Mouse (Mus musculus) hindbrain, embryonic 14.5 days (tissue): ENCODE results near the gene Flrt1. TPM values are rescaled to one million over a fixed set of nuclear protein-coding genes. Genes with fewer than 3 reads are reported as not detected.

Source experiments
- ATAC-seq: fragments of 200-750 bp; cut with Nextera tagmentation; 2 replicates; pipeline ENCODE4 v1.8.0; 2017; ENCODE audit warnings: moderate number of reproducible peaks, mild to moderate bottlenecking, moderate TSS enrichment, moderate library complexity; ENCODE audit not compliant: low FRiP score
- DNase-seq: peaks from one replicate; pipeline ENCODE4 v3.0.0-alpha.2; 2015; ENCODE audit warnings: low spot score
- H3K27ac ChIP-seq: fragments of 300-500 bp; sonication (generic); 2 replicates; pipeline ENCODE4 v1.5.1; 2014; ENCODE audit warnings: mild to moderate bottlenecking, moderate library complexity
- H3K27me3 ChIP-seq: fragments of 300-500 bp; sonication (generic); 2 replicates; pipeline ENCODE4 v1.6.1; 2014; ENCODE audit warnings: mild to moderate bottlenecking, low read length, mixed read lengths; ENCODE audit not compliant: control insufficient read depth, insufficient read depth
- H3K36me3 ChIP-seq: fragments of 300-500 bp; sonication (generic); replicated peaks from 2 replicates; pipeline ENCODE4 v1.6.1; 2014; ENCODE audit not compliant: control insufficient read depth, insufficient read depth
- H3K4me1 ChIP-seq: fragments of 300-500 bp; sonication (generic); replicated peaks from 2 replicates; pipeline ENCODE4 v1.6.1; 2014; ENCODE audit warnings: antibody characterized with exemption, low read length, mixed read lengths; ENCODE audit not compliant: control insufficient read depth, insufficient read depth
- H3K4me2 ChIP-seq: fragments of 300-500 bp; sonication (generic); replicated peaks from 2 replicates; pipeline ENCODE4 v1.6.1; 2014; ENCODE audit warnings: mild to moderate bottlenecking, moderate library complexity
- H3K4me3 ChIP-seq: fragments of 300-500 bp; sonication (generic); replicated peaks from 2 replicates; pipeline ENCODE4 v1.5.1; 2014; ENCODE audit warnings: mild to moderate bottlenecking, low read length
- H3K9ac ChIP-seq: fragments of 300-500 bp; sonication (generic); 2 replicates; pipeline ENCODE4 v1.6.1; 2014
- H3K9me3 ChIP-seq: fragments of 300-500 bp; sonication (generic); 2 replicates; pipeline ENCODE4 v1.6.1; 2016; ENCODE audit warnings: low read length; ENCODE audit not compliant: control insufficient read depth
- WGBS: fragments of 180-500 bp; shearing (Covaris S2); extraction: QIAGEN DNeasy Blood & Tissue Kit; methylation state at CpG from one replicate; pipeline ENCODE4 v1.1.7; 2014; 5-methylcytosine and 5-hydroxymethylcytosine counted together
- polyA plus RNA-seq: library from polyadenylated mRNA; unstranded; fragments of >200 nt; fragmentation: Nextera tagmentation; extraction: Ambion mirVana; gene quantifications from 2 replicates; pipeline ENCODE4 v1.2.1, GENCODE M21; 2014

Flrt1 gene
- polyA plus RNA-seq, 1 experiment from 2014 or later = 8.7 TPM

- H3K4me1 ChIP-seq = peaks cover 64% of the 10 kb centered on the region
- peak overlapping the region; percentile 23; the same call in 1 of the 2 replicates for H3K4me2 ChIP-seq
- ATAC-seq = no peak
- no peak overlapping the region for H3K27ac ChIP-seq
- DNase-seq = no peak
- no peaks in the 10 kb centered on the region; the same call in 1 of the 2 replicates for H3K27me3 ChIP-seq
- H3K9ac ChIP-seq = peak overlapping the region; percentile 20; the same call in 1 of the 2 replicates
- WGBS = 27% methylated on average over 11 of the region's 11 CpGs
- no peak overlapping the region for H3K4me3 ChIP-seq
- H3K36me3 ChIP-seq = no peaks in the 10 kb centered on the region
- no peaks in the 10 kb centered on the region for H3K9me3 ChIP-seq
Observed at GRCm38 (mm10) chr19:7068661-7069531, 36.6 kb downstream of the Flrt1 start.

GRCm38 (mm10) chr19:7068136-7068535 lies 37.4 kb downstream of the Flrt1 start:
- Histone ChIP-seq H3K36me3 (no peaks in the 10 kb centered on the region), H3K27me3 (no peaks in the 10 kb centered on the region; the same call in 1 of the 2 replicates), H3K4me2 (peak overlapping the region; percentile 23; the same call in 1 of the 2 replicates), H3K9me3 (no peaks in the 10 kb centered on the region), H3K27ac (no peak overlapping the region), H3K4me3 (no peak overlapping the region), H3K4me1 (peaks cover 57% of the 10 kb centered on the region), H3K9ac (no peak overlapping the region)
- no peak; the same call in 1 of the 2 replicates for ATAC-seq
- WGBS = 2% methylated on average over 14 of the region's 14 CpGs
- DNase-seq = peak; percentile 89

GRCm38 (mm10) chr19:7067344-7068050 lies 38.0 kb downstream of the Flrt1 start:
- no peak overlapping the region for H3K9ac ChIP-seq
- no peak for ATAC-seq

GRCm38 (mm10) chr19:7066828-7067342 lies 38.6 kb downstream of the Flrt1 start:
- Histone ChIP-seq H3K9me3 (no peaks in the 10 kb centered on the region), H3K4me2 (no peak overlapping the region), H3K9ac (no peak overlapping the region), H3K4me1 (peaks cover 49% of the 10 kb centered on the region), H3K36me3 (no peaks in the 10 kb centered on the region), H3K27ac (no peak overlapping the region), H3K27me3 (no peaks in the 10 kb centered on the region; the same call in 1 of the 2 replicates), H3K4me3 (no peak overlapping the region)
- WGBS = 36% methylated on average over 7 of the region's 8 CpGs
- DNase-seq (no peak), ATAC-seq (no peak)

More at GRCm38 (mm10) chr19:7067344-7068050, 38.0 kb downstream of the Flrt1 start:
- H3K9me3 ChIP-seq = no peaks in the 10 kb centered on the region
- no peak overlapping the region for H3K4me2 ChIP-seq
- no peak overlapping the region for H3K27ac ChIP-seq
- 48% methylated on average over 20 of the region's 20 CpGs for WGBS
- no peak overlapping the region for H3K4me3 ChIP-seq
- no peak for DNase-seq
- H3K4me1 ChIP-seq = peaks cover 55% of the 10 kb centered on the region
- no peaks in the 10 kb centered on the region for H3K36me3 ChIP-seq
- H3K27me3 ChIP-seq = no peaks in the 10 kb centered on the region; the same call in 1 of the 2 replicates

- Histone ChIP-seq H3K4me1 (peaks cover 47% of the 10 kb centered on the region), H3K36me3 (no peaks in the 10 kb centered on the region), H3K27ac (no peak overlapping the region), H3K27me3 (no peaks in the 10 kb centered on the region; the same call in 1 of the 2 replicates), H3K9me3 (no peaks in the 10 kb centered on the region), H3K4me2 (no peak overlapping the region), H3K9ac (0 out of 2 replicates have a peak overlapping the region, but pooled peaks have one; percentile 21), H3K4me3 (no peak overlapping the region)
- DNase-seq (peak; percentile 53), ATAC-seq (no peak)
- 29% methylated on average over 15 of the region's 15 CpGs for WGBS
Observed at GRCm38 (mm10) chr19:7066034-7066827, 39.3 kb downstream of the Flrt1 start.

GRCm38 (mm10) chr19:7064571-7064970 lies 41.0 kb downstream of the Flrt1 start:
- Histone ChIP-seq H3K9ac (no peak overlapping the region), H3K4me2 (no peak overlapping the region), H3K9me3 (no peaks in the 10 kb centered on the region), H3K4me3 (no peak overlapping the region), H3K27me3 (peaks cover 7% of the 10 kb centered on the region), H3K36me3 (no peaks in the 10 kb centered on the region), H3K27ac (no peak overlapping the region), H3K4me1 (peaks cover 36% of the 10 kb centered on the region)
- ATAC-seq (peak; percentile 62), DNase-seq (peak; percentile 91)
- WGBS = 0% methylated on average over 3 of the region's 3 CpGs

GRCm38 (mm10) chr19:7062916-7063315 lies 42.6 kb downstream of the Flrt1 start:
- peaks cover 12% of the 10 kb centered on the region for H3K27me3 ChIP-seq
- no peaks in the 10 kb centered on the region for H3K36me3 ChIP-seq
- ATAC-seq (no peak), DNase-seq (no peak)
- 91% methylated on average over 8 of the region's 8 CpGs for WGBS
- no peak overlapping the region for H3K27ac ChIP-seq
- no peak overlapping the region for H3K4me3 ChIP-seq
- H3K4me1 ChIP-seq = peaks cover 20% of the 10 kb centered on the region
- no peak overlapping the region for H3K9ac ChIP-seq
- H3K9me3 ChIP-seq = no peaks in the 10 kb centered on the region
- H3K4me2 ChIP-seq = no peak overlapping the region

GRCm38 (mm10) chr19:7062110-7062509 lies 43.4 kb downstream of the Flrt1 start:
- Histone ChIP-seq H3K9ac (no peak overlapping the region), H3K4me1 (peaks cover 17% of the 10 kb centered on the region), H3K27ac (no peak overlapping the region), H3K4me3 (no peak overlapping the region), H3K9me3 (no peaks in the 10 kb centered on the region), H3K36me3 (no peaks in the 10 kb centered on the region), H3K27me3 (peaks cover 16% of the 10 kb centered on the region), H3K4me2 (no peak overlapping the region)
- DNase-seq (no peak), ATAC-seq (no peak)
- 86% methylated on average over 5 of the region's 5 CpGs for WGBS
